Mouse (Mus musculus) neural tube, postnatal 0 days (tissue): Measurements from ENCODE around the gene Kmt2b. TPM values are rescaled to one million over a fixed set of nuclear protein-coding genes. Genes with fewer than 3 reads are reported as not detected.

Source experiments
- microRNA-seq: library from miRNA; unstranded; fragments of <30 nt; microRNA quantifications from one replicate; pipeline ENCODE4, GENCODE M21; 2016
- polyA plus RNA-seq: library from polyadenylated mRNA; unstranded; fragments of >200 nt; fragmentation: Nextera tagmentation; extraction: Ambion mirVana; gene quantifications from 2 replicates; pipeline ENCODE4 v1.2.1, GENCODE M21; 2015

Kmt2b gene
- 5.3 and 8.5 TPM in 2 replicates for polyA plus RNA-seq

DNA sequence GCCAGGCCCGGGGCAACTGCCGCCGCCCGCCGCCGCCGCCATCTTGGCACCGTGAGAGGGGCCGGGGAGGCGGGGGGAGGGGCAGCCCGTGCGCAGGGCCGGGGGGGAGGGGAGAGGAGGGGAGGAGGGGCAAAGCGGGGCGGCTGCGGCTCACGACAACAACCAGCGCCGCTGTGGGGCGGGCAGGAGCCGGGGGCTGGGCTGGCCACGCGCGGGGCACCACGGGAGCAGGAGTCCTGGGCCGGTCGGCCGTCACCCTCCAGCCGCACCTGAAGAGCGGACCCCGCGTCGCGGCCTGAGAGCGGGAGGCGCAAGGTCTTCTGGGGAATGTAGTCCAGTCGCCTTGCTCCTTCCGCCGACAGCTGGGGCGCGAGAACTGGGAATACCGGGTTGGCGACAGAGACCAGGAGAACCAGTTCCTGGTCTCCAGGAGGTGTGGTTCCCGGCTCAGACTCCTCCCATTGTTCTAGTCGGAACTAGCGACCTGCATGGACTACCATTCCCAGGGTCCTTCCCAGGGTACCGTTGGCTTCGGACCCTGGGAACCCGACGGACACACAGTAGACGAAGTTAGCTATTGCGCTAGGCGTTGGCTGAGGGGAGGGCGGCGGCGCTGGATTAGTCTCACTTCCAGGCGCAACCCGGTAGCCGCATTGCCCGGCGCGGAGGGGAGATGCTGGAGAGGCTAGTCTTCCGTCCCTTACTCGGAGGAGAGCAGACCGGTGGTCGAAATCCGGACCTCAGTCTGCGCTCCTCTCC, at the start of gene Kmt2b:
Gene Kmt2b, minus strand, starts transcription at position 51 of the 759 bp plus-strand sequence.

GRCm38 (mm10) chr7:30635752-30636151, 47.2 kb upstream of the Kmt2b start, which contains the start of gene Etv2:
Gene Etv2, minus strand, starts transcription at chr7:30635852.

DNA sequence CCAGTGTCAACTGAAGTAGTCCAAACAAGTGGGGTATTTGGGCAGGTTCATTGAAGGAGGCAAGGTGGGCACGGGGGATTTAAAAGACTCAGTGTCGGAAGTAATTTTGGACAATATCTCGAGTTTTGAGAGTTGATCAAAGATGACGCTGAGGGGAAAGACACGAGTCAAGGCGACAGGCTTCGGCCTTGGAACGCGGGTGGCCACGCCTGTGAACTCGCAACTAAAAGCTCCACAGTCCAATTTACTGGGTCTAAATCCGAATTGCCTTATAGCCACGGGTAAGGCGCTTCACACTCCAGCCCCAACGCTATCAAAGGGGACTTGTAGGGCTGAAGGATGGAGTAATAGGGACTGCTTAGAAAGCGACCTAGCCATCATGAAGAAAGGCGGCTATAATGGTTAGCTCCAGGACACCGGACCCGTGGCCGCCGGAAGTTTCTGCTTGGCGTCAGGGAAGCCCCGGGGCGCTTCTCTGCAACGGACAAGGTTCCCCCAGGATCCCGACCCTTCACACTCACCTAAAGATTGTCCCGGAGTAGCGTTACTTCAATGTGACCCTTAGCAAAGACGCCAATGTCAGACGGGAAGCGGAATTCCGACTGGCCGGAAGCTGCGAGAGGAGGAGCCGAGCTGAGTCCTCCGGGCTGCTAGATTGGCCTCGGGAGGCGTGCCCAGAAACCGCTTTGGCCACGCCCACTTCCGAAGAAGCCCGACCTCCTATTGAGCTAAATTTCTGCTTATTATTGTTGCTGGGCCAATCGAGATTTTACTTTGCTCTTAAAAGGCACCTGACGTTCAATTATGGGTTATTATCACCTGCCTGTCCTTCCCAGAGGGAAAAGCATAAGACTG, 37.2 kb upstream of the Kmt2b start, which contains the start of gene Cox6b1:
Gene Cox6b1, minus strand, starts transcription at position 622 of the 855 bp plus-strand sequence.

GRCm38 (mm10) chr7:30612654-30613402, 24.3 kb upstream of the Kmt2b start, which contains the start of gene Upk1a:
Gene Upk1a, minus strand, starts transcription at chr7:30612847.

DNA sequence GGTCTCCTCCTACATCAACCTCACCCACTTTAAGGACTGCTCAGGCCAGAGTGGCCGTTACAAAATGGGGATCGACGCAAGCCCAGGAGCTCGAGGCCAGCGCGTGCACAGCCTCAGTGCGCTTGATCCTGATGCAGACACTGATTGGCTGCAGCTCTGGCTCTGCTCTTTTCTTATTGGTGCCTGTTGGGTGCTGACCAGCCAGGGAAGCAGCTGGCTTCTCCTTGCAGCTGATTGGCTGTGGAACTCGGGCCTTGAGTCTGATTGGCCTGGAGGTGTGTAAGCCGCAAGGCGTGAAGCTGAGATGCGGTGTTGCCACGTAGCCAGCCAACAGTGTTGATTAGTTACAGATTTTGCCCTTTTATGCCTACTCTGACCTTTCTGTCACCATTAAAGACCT, 10.3 kb upstream of the Kmt2b start, which contains the start of gene Zbtb32:
Gene Zbtb32, minus strand, starts transcription at position 124 of the 400 bp plus-strand sequence.

GRCm38 (mm10) chr7:30564970-30565571, 23.5 kb downstream of the Kmt2b start, which contains the start of gene Igflr1:
Gene Igflr1, plus strand, starts transcription at chr7:30565427.

DNA sequence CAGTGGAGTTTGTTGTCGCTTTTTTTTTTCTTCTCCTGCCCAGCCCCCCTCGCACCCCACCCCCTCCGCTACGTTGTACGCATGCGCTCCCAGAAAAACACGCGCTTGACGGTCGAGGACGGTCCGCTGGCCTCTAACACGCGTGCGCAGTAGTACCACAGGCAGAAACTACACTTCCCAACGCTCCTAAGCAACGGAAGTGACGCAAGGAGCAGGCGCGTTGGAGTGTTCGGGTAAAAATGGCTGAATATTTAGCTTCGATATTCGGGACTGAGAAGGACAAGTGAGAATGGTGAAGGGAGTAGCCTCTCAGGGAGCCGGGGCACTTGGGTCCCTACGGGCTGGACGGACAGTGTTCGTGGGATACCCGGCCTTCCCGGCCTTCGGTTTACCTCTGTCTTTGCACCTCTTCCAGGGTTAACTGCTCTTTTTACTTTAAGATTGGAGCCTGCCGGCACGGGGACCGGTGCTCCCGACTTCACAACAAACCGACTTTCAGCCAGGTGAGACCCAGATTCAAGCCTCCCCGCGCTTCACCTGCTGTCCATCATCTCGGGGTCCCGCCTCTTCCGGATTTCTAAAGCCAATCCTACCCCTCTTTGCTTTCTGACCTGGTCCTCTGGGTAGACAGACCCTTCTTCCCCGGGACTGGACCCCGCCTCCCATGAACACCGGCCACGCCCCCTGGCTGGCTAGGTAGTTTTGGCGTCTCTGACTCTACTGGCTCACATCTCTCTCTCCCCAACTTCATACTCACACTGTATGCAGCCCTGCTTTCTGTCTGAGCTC, 25.2 kb downstream of the Kmt2b start, which contains the start of the genes U2af1l4, Gm49396 and Psenen:
Gene U2af1l4, plus strand, starts transcription at position 185 of the 789 bp plus-strand sequence.
Gene Gm49396, plus strand, starts transcription at position 228 of the 789 bp plus-strand sequence.
Gene Psenen, minus strand, starts transcription at position 511 of the 789 bp plus-strand sequence.

DNA sequence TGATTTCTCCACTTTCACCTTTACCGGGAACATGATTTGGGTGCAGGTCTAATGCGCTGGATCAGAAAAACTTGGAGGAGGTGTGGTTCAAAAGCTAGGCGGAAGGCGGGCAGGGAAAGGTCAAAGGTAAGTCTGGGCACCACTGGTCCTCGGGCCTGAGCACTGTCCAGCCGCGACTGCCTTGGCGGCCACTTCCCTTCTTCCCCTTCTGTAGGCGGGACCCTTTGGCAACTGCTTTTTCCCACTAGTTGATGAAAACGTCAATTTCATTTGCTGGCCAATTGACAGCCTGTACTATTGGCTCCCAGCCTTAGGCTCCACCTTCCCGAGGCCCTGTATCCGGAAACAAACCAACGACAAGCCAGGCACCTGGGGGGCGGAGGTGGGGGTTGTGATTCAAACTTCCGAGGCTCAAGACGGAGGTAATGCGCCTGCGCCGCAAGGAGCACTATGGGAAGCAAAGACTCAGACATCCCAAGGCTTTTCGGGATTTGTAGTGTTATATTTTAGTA, 29.0 kb downstream of the Kmt2b start, which contains the start of gene Lin37:
Gene Lin37, minus strand, starts transcription at position 396 of the 512 bp plus-strand sequence.

DNA sequence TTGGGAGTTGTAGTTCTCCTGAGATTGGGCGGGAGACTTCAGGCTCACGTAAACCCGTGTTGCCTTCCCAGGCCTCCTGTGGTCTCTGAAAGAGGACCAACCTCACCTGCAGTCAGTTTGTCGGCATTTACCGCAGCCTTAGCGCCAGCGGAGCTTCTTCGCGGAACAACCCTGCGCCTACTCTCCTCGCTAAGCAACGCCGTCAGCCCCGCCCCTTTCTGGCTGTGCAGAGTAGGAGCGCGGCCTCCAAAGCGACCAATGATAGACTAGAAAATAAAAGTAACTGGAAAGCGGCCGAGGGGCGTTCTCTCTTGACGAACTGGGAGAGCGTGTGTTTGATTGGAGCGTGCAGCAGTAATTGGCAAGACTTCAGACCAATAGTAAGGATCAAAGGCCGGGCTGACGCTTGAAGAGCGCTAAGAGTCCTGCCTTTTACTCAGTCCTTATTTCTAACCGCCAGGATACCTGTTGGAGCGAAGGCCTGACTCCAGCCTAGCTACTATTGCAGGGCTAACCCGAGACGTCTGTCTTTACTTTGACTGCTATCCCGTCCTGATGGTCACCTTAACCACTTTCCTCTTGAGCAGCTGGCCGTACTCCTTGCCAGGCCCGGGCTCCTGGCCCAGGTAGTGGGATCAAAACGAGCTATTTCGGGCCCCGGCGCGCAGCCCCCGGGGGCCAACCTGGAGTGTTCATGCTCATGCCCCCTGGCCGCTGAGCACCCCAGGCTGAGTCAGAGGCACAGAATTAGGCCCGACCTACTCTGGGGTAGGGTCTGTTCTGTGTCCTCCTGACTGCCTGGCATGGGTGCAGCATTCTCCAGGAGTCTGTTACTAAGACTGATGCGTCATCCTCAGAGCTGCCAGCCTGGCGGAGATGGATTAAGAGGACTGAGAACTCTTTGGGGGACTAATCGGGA, 36.2 kb downstream of the Kmt2b start, which contains the start of the genes Hspb6 and Proser3:
Gene Hspb6, plus strand, starts transcription at position 77 of the 919 bp plus-strand sequence.
Gene Proser3, minus strand, starts transcription at position 198 of the 919 bp plus-strand sequence.

DNA sequence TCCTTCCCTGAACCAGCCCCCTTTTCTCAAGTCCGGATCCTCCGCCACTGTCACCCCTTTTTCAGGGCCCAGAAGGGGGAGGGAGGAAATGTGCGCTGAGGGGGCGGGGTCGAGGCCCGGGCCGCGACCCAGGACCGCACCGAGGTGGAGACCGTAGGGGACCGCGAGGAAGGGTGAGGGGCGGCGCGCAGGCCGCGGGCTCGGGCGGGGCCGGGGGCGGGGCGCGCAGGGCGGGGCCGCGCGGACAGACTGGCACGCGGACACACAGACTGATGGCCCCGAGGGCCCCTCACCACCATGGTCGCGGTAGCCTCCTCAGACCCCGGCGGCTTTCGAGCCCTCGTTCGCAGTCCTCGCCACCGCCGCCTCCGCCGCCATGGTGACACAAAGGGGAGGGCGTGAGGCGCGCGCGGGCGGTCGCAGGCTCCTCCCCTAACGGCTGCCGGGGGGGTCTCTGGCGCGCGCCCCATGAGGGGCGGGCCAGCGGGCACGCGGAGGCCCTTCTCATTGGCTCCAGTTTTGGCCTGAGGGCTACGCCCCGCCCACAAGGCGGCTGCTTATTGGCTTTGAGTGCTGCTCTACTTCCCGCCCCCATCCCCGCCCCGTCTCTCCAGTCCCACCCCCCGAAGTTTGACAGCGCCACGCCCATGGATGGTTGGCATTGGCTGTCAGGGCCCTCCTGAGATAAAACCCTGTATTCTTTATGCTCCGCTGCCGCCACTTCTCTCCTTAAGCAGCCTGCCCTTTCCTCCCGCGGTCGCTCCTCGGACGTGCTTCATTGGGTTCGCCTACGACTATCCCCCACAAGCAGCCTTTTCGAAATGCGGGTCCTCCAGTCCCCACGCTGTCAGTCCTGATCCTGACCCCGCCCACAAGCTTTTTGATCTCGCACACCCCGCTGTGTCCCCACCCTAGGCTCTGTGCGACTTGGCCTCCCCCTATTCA, 53.6 kb downstream of the Kmt2b start, which contains the start of gene Arhgap33:
Gene Arhgap33, minus strand, starts transcription at position 428 of the 945 bp plus-strand sequence.

Small RNA genes lying within 50 kb of the gene (microRNA-seq; reads per million reads assigned to microRNA genes)
- gene Gm38670: 0.87 reads per million
- not detected for gene Mir3569

Other genes starting within 250 kb of the Kmt2b start
- 17.5 and 17.7 TPM in 2 replicates for gene Lrfn3, start 226.0 kb downstream of the Kmt2b start, polyA plus RNA-seq
- gene Tyrobp, start 175.0 kb downstream of the Kmt2b start, polyA plus RNA-seq: 65.9 and 77.3 TPM in 2 replicates
- gene Hcst, start 168.9 kb downstream of the Kmt2b start, polyA plus RNA-seq: 0.81 and 1.1 TPM in 2 replicates
- gene Nfkbid, start 167.0 kb downstream of the Kmt2b start, polyA plus RNA-seq: 2.8 and 3.3 TPM in 2 replicates
- 663 and 695 TPM in 2 replicates for gene Aplp1, start 143.2 kb downstream of the Kmt2b start, polyA plus RNA-seq
- gene Kirrel2, start 131.0 kb downstream of the Kmt2b start, polyA plus RNA-seq: 0.46 and 0.90 TPM in 2 replicates
- gene Nphs1, start 130.4 kb downstream of the Kmt2b start, polyA plus RNA-seq: 0.06 and 0.13 TPM in 2 replicates
- 0.43 TPM in 1 of 2 replicates, not detected in the other for gene Prodh2, start 95.1 kb downstream of the Kmt2b start, polyA plus RNA-seq
- 45.5 and 62.8 TPM in 2 replicates for gene Arhgap33, start 53.7 kb downstream of the Kmt2b start, polyA plus RNA-seq
- 19.0 and 20.8 TPM in 2 replicates for gene Hspb6, start 36.5 kb downstream of the Kmt2b start, polyA plus RNA-seq
- gene Proser3, start 36.4 kb downstream of the Kmt2b start, polyA plus RNA-seq: 3.0 and 4.7 TPM in 2 replicates
- 51.7 and 55.9 TPM in 2 replicates for gene Lin37, start 28.9 kb downstream of the Kmt2b start, polyA plus RNA-seq
- 102 and 106 TPM in 2 replicates for gene U2af1l4, start 25.4 kb downstream of the Kmt2b start, polyA plus RNA-seq
- gene Gm49396, start 25.4 kb downstream of the Kmt2b start, polyA plus RNA-seq: 6.7 and 8.0 TPM in 2 replicates
- 161 and 167 TPM in 2 replicates for gene Psenen, start 25.1 kb downstream of the Kmt2b start, polyA plus RNA-seq
- 1.6 and 4.3 TPM in 2 replicates for gene Igflr1, start 23.3 kb downstream of the Kmt2b start, polyA plus RNA-seq
- 0.20 and 0.44 TPM in 2 replicates for gene Zbtb32, start 10.2 kb upstream of the Kmt2b start, polyA plus RNA-seq
- 0.31 and 0.53 TPM in 2 replicates for gene Upk1a, start 24.1 kb upstream of the Kmt2b start, polyA plus RNA-seq
- 1,537 and 1,621 TPM in 2 replicates for gene Cox6b1, start 37.4 kb upstream of the Kmt2b start, polyA plus RNA-seq
- 0.14 TPM in 1 of 2 replicates, not detected in the other for gene Etv2, start 47.1 kb upstream of the Kmt2b start, polyA plus RNA-seq
- 120 and 125 TPM in 2 replicates for gene Rbm42, start 61.6 kb upstream of the Kmt2b start, polyA plus RNA-seq
- 16.8 and 18.2 TPM in 2 replicates for gene Haus5, start 76.3 kb upstream of the Kmt2b start, polyA plus RNA-seq
- gene Pmis2, start 82.9 kb upstream of the Kmt2b start, polyA plus RNA-seq: not detected in 2 replicates
- not detected in 2 replicates for gene 2200002J24Rik, start 110.2 kb upstream of the Kmt2b start, polyA plus RNA-seq
- gene Atp4a, start 123.5 kb upstream of the Kmt2b start, polyA plus RNA-seq: 6.1 and 6.3 TPM in 2 replicates
- gene Tmem147, start 140.8 kb upstream of the Kmt2b start, polyA plus RNA-seq: 359 and 361 TPM in 2 replicates
- gene Gapdhs, start 155.0 kb upstream of the Kmt2b start, polyA plus RNA-seq: 0.43 and 0.98 TPM in 2 replicates
- gene Sbsn, start 162.7 kb upstream of the Kmt2b start, polyA plus RNA-seq: 3.3 and 3.7 TPM in 2 replicates
- 5.9 and 7.8 TPM in 2 replicates for gene Dmkn, start 175.0 kb upstream of the Kmt2b start, polyA plus RNA-seq
- gene Krtdap, start 199.2 kb upstream of the Kmt2b start, polyA plus RNA-seq: 7.9 and 15.2 TPM in 2 replicates
- gene Ffar2, start 235.0 kb upstream of the Kmt2b start, polyA plus RNA-seq: 0.37 TPM in 1 of 2 replicates, not detected in the other